16 mouse cellular contexts compared by ENCODE assay signal in genomic region chr13:15180898-15181297, GRCm38 (mm10).
"Had no signal": no experiment of that assay in that cellular context is flagged by ENCODE, and none has a peak within 500 bp of the region (broad histone marks: within the 10 kb centered on the region; RNA-seq: fewer than 3 reads in every experiment).

No protein-coding gene starts in this region.

- ATAC-seq: lung, postnatal 0 days had no signal

- DNase-seq: kidney, adult 11 months; lung, adult 2 months; lung, postnatal 36 days; midbrain, embryonic 14.5 days; retina, postnatal 1 day; right cerebral cortex, postnatal 4 days; spleen, adult 18-20 months; thymus, adult 18-20 months; thymus, postnatal 14 days had no signal

- H3K36me3 ChIP-seq: limb, embryonic 10.5 days; liver, embryonic 15.5 days; midbrain, embryonic 10.5 days; neural tube, embryonic 12.5 days had no signal

- H3K27me3 ChIP-seq: liver, embryonic 15.5 days; neural tube, embryonic 12.5 days had no signal

- H3K9me3 ChIP-seq: limb, embryonic 10.5 days; liver, embryonic 15.5 days; midbrain, embryonic 10.5 days; neural tube, embryonic 12.5 days had no signal

- H3K9ac ChIP-seq: liver, embryonic 15.5 days; neural tube, embryonic 12.5 days had no signal

- H3K4me2 ChIP-seq: liver, embryonic 11.5 days; liver, embryonic 15.5 days; neural tube, embryonic 12.5 days had no signal

- H3K4me3 ChIP-seq: limb, embryonic 10.5 days; liver, embryonic 15.5 days; midbrain, embryonic 10.5 days; myocyte; neural tube, embryonic 12.5 days had no signal

- H3K4me1 ChIP-seq: liver, embryonic 15.5 days; midbrain, embryonic 10.5 days had no signal

- H3K27ac ChIP-seq: limb, embryonic 10.5 days; liver, embryonic 15.5 days; midbrain, embryonic 10.5 days; neural tube, embryonic 12.5 days had no signal
